Mouse (Mus musculus) telencephalon, adult 2 months (tissue): Measurements from ENCODE around the gene Idh1.
A peak's percentile ranks its signal among the peaks of the same experiment; 100 is the strongest.
"Not testable (repeated sequence)": the region's sequence is repeated elsewhere in the genome, so short reads cannot be mapped to it uniquely, and the experiment has no call there.

Experiments
- DNase-seq: peaks from one replicate; pipeline ENCODE4 v3.0.0-alpha.2; 2011; ENCODE audit warnings: low read depth, low spot score

Gene Idh1

GRCm38 (mm10) chr1:65186287-65187073, at the start of gene Idh1, which contains the start of gene Pikfyve:
TSS of gene Idh1 (minus strand) at chr1:65186500.
TSS of gene Pikfyve (plus strand) at chr1:65186683.
- peak; percentile 98 for DNase-seq

GRCm38 (mm10) chr1:65230566-65230965, 44.3 kb upstream of the Idh1 start:
- DNase-seq: no peak

GRCm38 (mm10) chr1:65229768-65230167, 43.5 kb upstream of the Idh1 start:
- not testable (repeated sequence) for DNase-seq

GRCm38 (mm10) chr1:65227681-65228080, 41.4 kb upstream of the Idh1 start:
- DNase-seq: no peak

GRCm38 (mm10) chr1:65223654-65224053, 37.4 kb upstream of the Idh1 start:
- DNase-seq: no peak

GRCm38 (mm10) chr1:65217972-65218371, 31.7 kb upstream of the Idh1 start:
- no peak for DNase-seq

GRCm38 (mm10) chr1:65217567-65217966, 31.3 kb upstream of the Idh1 start:
- no peak for DNase-seq

GRCm38 (mm10) chr1:65213214-65213613, 26.9 kb upstream of the Idh1 start:
- no peak for DNase-seq

- no peak for DNase-seq
Observed at GRCm38 (mm10) chr1:65204299-65204698, 18.0 kb upstream of the Idh1 start.

- DNase-seq: no peak
Observed at GRCm38 (mm10) chr1:65198861-65199260, 12.6 kb upstream of the Idh1 start.

GRCm38 (mm10) chr1:65198425-65198824, 12.1 kb upstream of the Idh1 start:
- DNase-seq: no peak

GRCm38 (mm10) chr1:65193226-65193625, 6.9 kb upstream of the Idh1 start:
- no peak for DNase-seq

- DNase-seq: no peak
Observed at GRCm38 (mm10) chr1:65190172-65190571, 3.9 kb upstream of the Idh1 start.

GRCm38 (mm10) chr1:65187074-65187430, 752 bp upstream of the Idh1 start:
- DNase-seq: no peak

- no peak for DNase-seq
Observed at GRCm38 (mm10) chr1:65185524-65186205, 635 bp downstream of the Idh1 start.

GRCm38 (mm10) chr1:65185011-65185410, 1.3 kb downstream of the Idh1 start:
- DNase-seq: no peak

- no peak for DNase-seq
Observed at GRCm38 (mm10) chr1:65183994-65184393, 2.3 kb downstream of the Idh1 start.

GRCm38 (mm10) chr1:65181459-65181858, 4.8 kb downstream of the Idh1 start:
- DNase-seq: no peak

GRCm38 (mm10) chr1:65179634-65180249, 6.6 kb downstream of the Idh1 start:
- peak; percentile 47 for DNase-seq

- peak; percentile 87 for DNase-seq
Observed at GRCm38 (mm10) chr1:65178902-65179432, 7.3 kb downstream of the Idh1 start.

- peak; percentile 87 for DNase-seq
Observed at GRCm38 (mm10) chr1:65178126-65178901, 8.0 kb downstream of the Idh1 start.

- no peak for DNase-seq
Observed at GRCm38 (mm10) chr1:65177452-65177851, 8.8 kb downstream of the Idh1 start.
